Mouse (Mus musculus) forebrain, embryonic 10.5 days (tissue): ENCODE measurements around the gene Aqp5. TPM values are rescaled to one million over a fixed set of nuclear protein-coding genes. Genes with fewer than 3 reads are reported as not detected.

Source experiments
- DNase-seq: peaks from one replicate; pipeline ENCODE4 v3.0.0-alpha.2; 2017; ENCODE audit warnings: low spot score; ENCODE audit errors: extremely low spot score
- H3K27ac ChIP-seq: fragments of 300-500 bp; sonication (generic); 2 replicates; pipeline ENCODE4 v1.5.1; 2016; ENCODE audit warnings: mild to moderate bottlenecking
- H3K27me3 ChIP-seq: fragments of 300-500 bp; sonication (generic); 2 replicates; pipeline ENCODE4 v1.6.1; 2016; ENCODE audit warnings: mild to moderate bottlenecking; ENCODE audit not compliant: poor library complexity, severe bottlenecking
- H3K36me3 ChIP-seq: fragments of 300-500 bp; sonication (generic); replicated peaks from 2 replicates; pipeline ENCODE4 v1.6.1; 2016; ENCODE audit warnings: mild to moderate bottlenecking, moderate library complexity
- H3K4me1 ChIP-seq: fragments of 300-500 bp; sonication (generic); 2 replicates; pipeline ENCODE4 v1.6.1; 2016
- H3K4me3 ChIP-seq: fragments of 300-500 bp; sonication (generic); 2 replicates; pipeline ENCODE4 v1.5.1; 2016; ENCODE audit warnings: mild to moderate bottlenecking, moderate library complexity
- H3K9me3 ChIP-seq: fragments of 300-500 bp; sonication (generic); 2 replicates; pipeline ENCODE4 v1.6.1; 2016; ENCODE audit warnings: mild to moderate bottlenecking, moderate library complexity
- WGBS: fragments of 180-500 bp; shearing (Covaris S2); methylation state at CpG from one replicate; pipeline ENCODE4 v1.1.7; 2016; 5-methylcytosine and 5-hydroxymethylcytosine counted together
- polyA plus RNA-seq: library from polyadenylated mRNA; unstranded; fragments of >200 nt; fragmentation: Nextera tagmentation; extraction: Ambion mirVana; gene quantifications from 2 replicates; pipeline ENCODE4 v1.2.1, GENCODE M21; 2016

Gene Aqp5
- polyA plus RNA-seq, 1 experiment from 2014 or later: not detected

GRCm38 (mm10) chr15:99599245-99600070, 8.9 kb downstream of the Aqp5 start:
- Histone ChIP-seq H3K9me3 (no peaks in the 10 kb centered on the region), H3K27ac (peak overlapping the region; percentile 35; the same call in 1 of the 2 replicates), H3K36me3 (no peaks in the 10 kb centered on the region), H3K4me1 (peaks cover 79% of the 10 kb centered on the region), H3K27me3 (peaks cover 91% of the 10 kb centered on the region), H3K4me3 (no peak overlapping the region)
- 70% methylated on average over 17 of the region's 17 CpGs for WGBS
- DNase-seq: no peak

- WGBS: 58% methylated on average over 22 of the region's 22 CpGs
- no peak for DNase-seq
- no peaks in the 10 kb centered on the region for H3K36me3 ChIP-seq
- peaks cover 90% of the 10 kb centered on the region for H3K4me1 ChIP-seq
- H3K27me3 ChIP-seq: peaks cover 93% of the 10 kb centered on the region
- peak within 1 kb of the TSS; percentile 44 for H3K27ac ChIP-seq
- peak within 1 kb of the TSS; percentile 5; the same call in 1 of the 2 replicates for H3K4me3 ChIP-seq
- no peaks in the 10 kb centered on the region for H3K9me3 ChIP-seq
These were observed 10.6 kb downstream of the Aqp5 start, which contains the start of gene Aqp6 for GRCm38 (mm10) chr15:99600986-99601822. Gene Aqp6 (plus strand): TSS chr15:99601400.

- no peak for DNase-seq
- H3K27ac ChIP-seq: peak overlapping the region; percentile 27
- H3K36me3 ChIP-seq: no peaks in the 10 kb centered on the region
- peaks cover 96% of the 10 kb centered on the region for H3K27me3 ChIP-seq
- H3K4me3 ChIP-seq: peak overlapping the region; percentile 5; the same call in 1 of the 2 replicates
- peaks cover 90% of the 10 kb centered on the region for H3K4me1 ChIP-seq
- WGBS: 30% methylated on average over 5 of the region's 5 CpGs
- H3K9me3 ChIP-seq: no peaks in the 10 kb centered on the region
These were observed 11.2 kb downstream of the Aqp5 start for GRCm38 (mm10) chr15:99601823-99602120.

- Histone ChIP-seq H3K9me3 (no peaks in the 10 kb centered on the region), H3K4me1 (peaks cover 90% of the 10 kb centered on the region), H3K4me3 (no peak overlapping the region), H3K36me3 (no peaks in the 10 kb centered on the region), H3K27me3 (peaks cover 96% of the 10 kb centered on the region), H3K27ac (peak overlapping the region; percentile 44; the same call in 1 of the 2 replicates)
- WGBS: 74% methylated on average over 17 of the region's 17 CpGs
- no peak for DNase-seq
These were observed 11.7 kb downstream of the Aqp5 start for GRCm38 (mm10) chr15:99602206-99602820.

- H3K4me1 ChIP-seq: peaks cover 92% of the 10 kb centered on the region
- WGBS: 83% methylated on average over 7 of the region's 7 CpGs
These were observed 12.6 kb downstream of the Aqp5 start for GRCm38 (mm10) chr15:99603216-99603615.

GRCm38 (mm10) chr15:99605595-99605994, 15.0 kb downstream of the Aqp5 start:
- Histone ChIP-seq H3K27ac (no peak overlapping the region), H3K36me3 (no peaks in the 10 kb centered on the region), H3K9me3 (no peaks in the 10 kb centered on the region), H3K27me3 (peaks cover 95% of the 10 kb centered on the region), H3K4me3 (no peak overlapping the region), H3K4me1 (peaks cover 86% of the 10 kb centered on the region)
- WGBS: 75% methylated on average over 2 of the region's 3 CpGs
- no peak for DNase-seq

More at GRCm38 (mm10) chr15:99603216-99603615, 12.6 kb downstream of the Aqp5 start:
- Histone ChIP-seq H3K36me3 (no peaks in the 10 kb centered on the region), H3K4me3 (no peak overlapping the region), H3K9me3 (no peaks in the 10 kb centered on the region), H3K27me3 (peaks cover 91% of the 10 kb centered on the region), H3K27ac (no peak overlapping the region)
- no peak for DNase-seq

- Histone ChIP-seq H3K4me1 (peaks cover 84% of the 10 kb centered on the region), H3K36me3 (no peaks in the 10 kb centered on the region), H3K9me3 (no peaks in the 10 kb centered on the region), H3K27me3 (peaks cover 95% of the 10 kb centered on the region), H3K27ac (0 out of 2 replicates have a peak overlapping the region, but pooled peaks have one; percentile 25), H3K4me3 (no peak overlapping the region)
- 42% methylated on average over 5 of the region's 5 CpGs for WGBS
- no peak for DNase-seq
These were observed 15.9 kb downstream of the Aqp5 start for GRCm38 (mm10) chr15:99606515-99606914.

GRCm38 (mm10) chr15:99607388-99608113, 17.0 kb downstream of the Aqp5 start:
- H3K9me3 ChIP-seq: 0 out of 2 replicates have a peak, but pooled peaks cover 3% of the 10 kb centered on the region
- peak; percentile 48 for DNase-seq
- WGBS: 16% methylated on average over 10 of the region's 10 CpGs
- peaks cover 76% of the 10 kb centered on the region for H3K4me1 ChIP-seq
- H3K4me3 ChIP-seq: 0 out of 2 replicates have a peak overlapping the region, but pooled peaks have one; percentile 13
- peaks cover 95% of the 10 kb centered on the region for H3K27me3 ChIP-seq
- H3K36me3 ChIP-seq: no peaks in the 10 kb centered on the region
- H3K27ac ChIP-seq: peak overlapping the region; percentile 52

- no peak for DNase-seq
- Histone ChIP-seq H3K4me3 (no peak overlapping the region), H3K4me1 (peaks cover 68% of the 10 kb centered on the region), H3K9me3 (0 out of 2 replicates have a peak, but pooled peaks cover 4% of the 10 kb centered on the region), H3K27ac (no peak overlapping the region), H3K27me3 (peaks cover 92% of the 10 kb centered on the region), H3K36me3 (no peaks in the 10 kb centered on the region)
- 87% methylated on average over 13 of the region's 13 CpGs for WGBS
These were observed 18.0 kb downstream of the Aqp5 start for GRCm38 (mm10) chr15:99608382-99609125.

GRCm38 (mm10) chr15:99611563-99611962, 21.0 kb downstream of the Aqp5 start:
- Histone ChIP-seq H3K9me3 (0 out of 2 replicates have a peak, but pooled peaks cover 4% of the 10 kb centered on the region), H3K4me3 (no peak overlapping the region), H3K27me3 (peaks cover 84% of the 10 kb centered on the region), H3K36me3 (no peaks in the 10 kb centered on the region), H3K27ac (no peak overlapping the region), H3K4me1 (peaks cover 54% of the 10 kb centered on the region)
- 67% methylated on average over 7 of the region's 7 CpGs for WGBS
- no peak for DNase-seq

GRCm38 (mm10) chr15:99614273-99614672, 23.7 kb downstream of the Aqp5 start:
- Histone ChIP-seq H3K4me3 (no peak overlapping the region), H3K36me3 (peaks cover 6% of the 10 kb centered on the region), H3K9me3 (0 out of 2 replicates have a peak, but pooled peaks cover 4% of the 10 kb centered on the region), H3K27me3 (peaks cover 62% of the 10 kb centered on the region), H3K4me1 (peaks cover 27% of the 10 kb centered on the region), H3K27ac (no peak overlapping the region)
- WGBS: 78% methylated on average over 13 of the region's 13 CpGs
- no peak for DNase-seq
